Mouse (Mus musculus): ENCODE data around the gene Crtc1.

- no peak for TF ChIP-seq POLR2A (IDR thresholded peaks at IDR 0.05; ENCODE audit: low read depth, low read length)
- TF ChIP-seq CTCF (conservative IDR thresholded peaks at IDR 0.05; ENCODE audit: insufficient read depth, insufficient read length, low read depth, low read length) = no peak
These were observed 23.9 kb upstream of the Crtc1 start for GRCm38 (mm10) chr8:70463306-70463705.

Measured in kidney, adult 2 months (tissue).